Mouse (Mus musculus) lung, postnatal 14 days (tissue): ENCODE results near the gene Tldc2.

ENCODE experiments used
- DNase-seq: peaks from one replicate; pipeline ENCODE4 v3.0.0; 2021

The Tldc2 gene

GRCm38 (mm10) chr2:157078793-157079700, 7.8 kb upstream of the Tldc2 start, which contains the start of gene Soga1:
TSS of gene Soga1 (minus strand) at chr2:157079254.
- DNase-seq: peak; percentile 90

- DNase-seq: no peak
These were observed 7.1 kb upstream of the Tldc2 start for GRCm38 (mm10) chr2:157079701-157080180.

GRCm38 (mm10) chr2:157081331-157081730, 5.5 kb upstream of the Tldc2 start:
- no peak for DNase-seq

- no peak for DNase-seq
These were observed 4.9 kb upstream of the Tldc2 start for GRCm38 (mm10) chr2:157081960-157082359.

- DNase-seq: peak; percentile 44
These were observed 1.8 kb upstream of the Tldc2 start for GRCm38 (mm10) chr2:157084831-157085585.

- no peak for DNase-seq
These were observed 872 bp downstream of the Tldc2 start for GRCm38 (mm10) chr2:157087536-157088317.

- peak; percentile 37 for DNase-seq
These were observed 5.2 kb downstream of the Tldc2 start for GRCm38 (mm10) chr2:157092024-157092423.

GRCm38 (mm10) chr2:157095005-157095755, 8.3 kb downstream of the Tldc2 start:
- DNase-seq: peak; percentile 85

GRCm38 (mm10) chr2:157099532-157100318, 12.9 kb downstream of the Tldc2 start:
- DNase-seq: peak; percentile 57

GRCm38 (mm10) chr2:157100319-157100605, 13.4 kb downstream of the Tldc2 start:
- no peak for DNase-seq

- no peak for DNase-seq
These were observed 14.8 kb downstream of the Tldc2 start for GRCm38 (mm10) chr2:157101650-157102049.

GRCm38 (mm10) chr2:157102256-157102655, 15.4 kb downstream of the Tldc2 start:
- DNase-seq: no peak

GRCm38 (mm10) chr2:157104454-157104853, 17.6 kb downstream of the Tldc2 start:
- no peak for DNase-seq

- no peak for DNase-seq
These were observed 21.4 kb downstream of the Tldc2 start for GRCm38 (mm10) chr2:157108236-157108635.

- DNase-seq: no peak
These were observed 30.1 kb downstream of the Tldc2 start for GRCm38 (mm10) chr2:157116964-157117363.

- DNase-seq: no peak
These were observed 31.7 kb downstream of the Tldc2 start for GRCm38 (mm10) chr2:157118556-157118955.

GRCm38 (mm10) chr2:157119075-157119474, 32.2 kb downstream of the Tldc2 start:
- no peak for DNase-seq

- DNase-seq: no peak
These were observed 34.9 kb downstream of the Tldc2 start for GRCm38 (mm10) chr2:157121766-157122165.

GRCm38 (mm10) chr2:157125246-157125645, 38.4 kb downstream of the Tldc2 start:
- no peak for DNase-seq

- DNase-seq: no peak
These were observed 40.5 kb downstream of the Tldc2 start for GRCm38 (mm10) chr2:157127370-157127769.

GRCm38 (mm10) chr2:157128072-157128471, 41.2 kb downstream of the Tldc2 start:
- DNase-seq: peak; percentile 46
